Mouse (Mus musculus) embryonic facial prominence, embryonic 14.5 days (tissue): ENCODE data around the gene Lingo3. TPM values are rescaled to one million over a fixed set of nuclear protein-coding genes. Genes with fewer than 3 reads are reported as not detected.
"Not testable (repeated sequence)": the region's sequence is repeated elsewhere in the genome, so short reads cannot be mapped to it uniquely, and the experiment has no call there.

Experiments
- ATAC-seq: fragments of 200-750 bp; cut with Nextera tagmentation; 2 replicates; pipeline ENCODE4 v1.8.0; 2017; ENCODE audit warnings: low read depth, moderate number of reproducible peaks, moderate TSS enrichment
- DNase-seq: peaks from one replicate; pipeline ENCODE4 v3.0.0-alpha.2; 2015; ENCODE audit warnings: low spot score
- H3K27ac ChIP-seq: fragments of 300-500 bp; sonication (generic); replicated peaks from 2 replicates; pipeline ENCODE4 v1.5.1; 2014; ENCODE audit warnings: low read depth, mild to moderate bottlenecking, low read length, moderate library complexity
- H3K27me3 ChIP-seq: fragments of 300-500 bp; sonication (generic); replicated peaks from 2 replicates; pipeline ENCODE4 v1.6.1; 2014; ENCODE audit warnings: low read length; ENCODE audit not compliant: control insufficient read depth, insufficient read depth
- H3K36me3 ChIP-seq: fragments of 300-500 bp; sonication (generic); 2 replicates; pipeline ENCODE4 v1.6.1; 2014; ENCODE audit warnings: low read length, mixed read lengths; ENCODE audit not compliant: control insufficient read depth, insufficient read depth
- H3K4me1 ChIP-seq: fragments of 300-500 bp; sonication (generic); 2 replicates; pipeline ENCODE4 v1.6.1; 2014; ENCODE audit warnings: antibody characterized with exemption, low read length; ENCODE audit not compliant: control insufficient read depth, insufficient read depth
- H3K4me2 ChIP-seq: fragments of 300-500 bp; sonication (generic); 2 replicates; pipeline ENCODE4 v1.6.1; 2014; ENCODE audit warnings: low read depth, mild to moderate bottlenecking, low read length, moderate library complexity, mixed read lengths
- H3K4me3 ChIP-seq: fragments of 300-500 bp; sonication (generic); 2 replicates; pipeline ENCODE4 v1.5.1; 2014; ENCODE audit warnings: low read depth, mild to moderate bottlenecking, low read length
- H3K9ac ChIP-seq: fragments of 300-500 bp; sonication (generic); 2 replicates; pipeline ENCODE4 v1.6.1; 2014; ENCODE audit warnings: low read depth, mild to moderate bottlenecking, low read length, moderate library complexity, mixed read lengths
- H3K9me3 ChIP-seq: fragments of 300-500 bp; sonication (generic); 2 replicates; pipeline ENCODE4 v1.6.1; 2016; ENCODE audit warnings: low read length; ENCODE audit not compliant: control insufficient read depth
- WGBS: fragments of 180-500 bp; shearing (Covaris S2); extraction: QIAGEN DNeasy Blood & Tissue Kit; methylation state at CpG from one replicate; pipeline ENCODE4 v1.1.7; 2014; 5-methylcytosine and 5-hydroxymethylcytosine counted together
- polyA plus RNA-seq: library from polyadenylated mRNA; unstranded; fragments of >200 nt; fragmentation: Nextera tagmentation; extraction: Ambion mirVana; gene quantifications from 2 replicates; pipeline ENCODE4 v1.2.1, GENCODE M21; 2014

Lingo3 gene
- polyA plus RNA-seq, 1 experiment from 2014 or later, result 1.2 TPM

- Histone ChIP-seq H3K4me3 (no peak overlapping the region), H3K9me3 (no peaks in the 10 kb centered on the region), H3K4me2 (no peak overlapping the region), H3K9ac (no peak overlapping the region), H3K27ac (no peak overlapping the region), H3K36me3 (no peaks in the 10 kb centered on the region), H3K27me3 (no peaks in the 10 kb centered on the region), H3K4me1 (no peaks in the 10 kb centered on the region)
- no peak for DNase-seq
- 47% methylated on average over 2 of the region's 2 CpGs for WGBS
- no peak for ATAC-seq
Measured at GRCm38 (mm10) chr10:80821991-80822390, 21.8 kb downstream of the Lingo3 start.

GRCm38 (mm10) chr10:80819406-80819805 is 24.4 kb downstream of the Lingo3 start:
- no peak for ATAC-seq
- WGBS, result 36% methylated on average over 3 of the region's 3 CpGs
- Histone ChIP-seq H3K36me3 (no peaks in the 10 kb centered on the region), H3K9ac (no peak overlapping the region), H3K4me3 (no peak overlapping the region), H3K27me3 (no peaks in the 10 kb centered on the region), H3K9me3 (no peaks in the 10 kb centered on the region), H3K27ac (no peak overlapping the region), H3K4me1 (no peaks in the 10 kb centered on the region), H3K4me2 (no peak overlapping the region)
- DNase-seq, result no peak

GRCm38 (mm10) chr10:80818599-80819281 is 25.1 kb downstream of the Lingo3 start:
- no peaks in the 10 kb centered on the region for H3K36me3 ChIP-seq
- H3K27ac ChIP-seq, result no peak overlapping the region
- no peaks in the 10 kb centered on the region for H3K4me1 ChIP-seq
- DNase-seq, result no peak
- 0 out of 2 replicates have a peak overlapping the region, but pooled peaks have one; percentile 19 for H3K9ac ChIP-seq
- no peaks in the 10 kb centered on the region for H3K27me3 ChIP-seq
- ATAC-seq, result no peak
- no peaks in the 10 kb centered on the region for H3K9me3 ChIP-seq
- H3K4me2 ChIP-seq, result no peak overlapping the region
- 61% methylated on average over 6 of the region's 6 CpGs for WGBS
- H3K4me3 ChIP-seq, result no peak overlapping the region

- not testable (repeated sequence) for H3K36me3 ChIP-seq, H3K4me3 ChIP-seq, H3K4me1 ChIP-seq, DNase-seq, H3K9me3 ChIP-seq, H3K27me3 ChIP-seq, ATAC-seq, H3K9ac ChIP-seq, H3K4me2 ChIP-seq, H3K27ac ChIP-seq
- WGBS, result 85% methylated on average over 7 of the region's 7 CpGs
Measured at GRCm38 (mm10) chr10:80817955-80818354, 25.9 kb downstream of the Lingo3 start.

GRCm38 (mm10) chr10:80817164-80817563 is 26.7 kb downstream of the Lingo3 start:
- DNase-seq (no peak), ATAC-seq (no peak)
- H3K9ac ChIP-seq, result no peak overlapping the region
- WGBS, result 66% methylated on average over 2 of the region's 2 CpGs
- no peaks in the 10 kb centered on the region for H3K4me1 ChIP-seq
- H3K9me3 ChIP-seq, result no peaks in the 10 kb centered on the region
- H3K27ac ChIP-seq, result no peak overlapping the region
- H3K27me3 ChIP-seq, result no peaks in the 10 kb centered on the region
- no peaks in the 10 kb centered on the region for H3K36me3 ChIP-seq
- no peak overlapping the region for H3K4me2 ChIP-seq
- H3K4me3 ChIP-seq, result no peak overlapping the region

- not testable (repeated sequence) for H3K9me3 ChIP-seq, DNase-seq, H3K4me3 ChIP-seq, H3K27me3 ChIP-seq, H3K4me2 ChIP-seq, ATAC-seq, H3K4me1 ChIP-seq, H3K27ac ChIP-seq, H3K36me3 ChIP-seq, H3K9ac ChIP-seq
- WGBS, result 79% methylated on average over 3 of the region's 3 CpGs
Measured at GRCm38 (mm10) chr10:80816303-80816702, 27.5 kb downstream of the Lingo3 start.

- H3K4me3 ChIP-seq, result no peak overlapping the region
- H3K4me1 ChIP-seq, result peaks cover 3% of the 10 kb centered on the region; the same call in 1 of the 2 replicates
- H3K27me3 ChIP-seq, result peaks cover 4% of the 10 kb centered on the region; the same call in 1 of the 2 replicates
- H3K9ac ChIP-seq, result no peak overlapping the region
- no peaks in the 10 kb centered on the region for H3K36me3 ChIP-seq
- 66% methylated on average over 7 of the region's 7 CpGs for WGBS
- H3K27ac ChIP-seq, result no peak overlapping the region
- no peak overlapping the region for H3K4me2 ChIP-seq
- DNase-seq (no peak), ATAC-seq (no peak)
- H3K9me3 ChIP-seq, result no peaks in the 10 kb centered on the region
Measured at GRCm38 (mm10) chr10:80814800-80815199, 29.0 kb downstream of the Lingo3 start.

GRCm38 (mm10) chr10:80813366-80813765 is 30.5 kb downstream of the Lingo3 start, which contains the start of gene Jsrp1:
Jsrp1 (minus strand) TSS chr10:80813498.
- peak; percentile 57 for DNase-seq
- Histone ChIP-seq H3K36me3 (no peaks in the 10 kb centered on the region), H3K4me3 (no peak within 1 kb of the TSS), H3K9me3 (no peaks in the 10 kb centered on the region), H3K4me2 (no peak within 1 kb of the TSS), H3K4me1 (peaks cover 3% of the 10 kb centered on the region), H3K27ac (no peak within 1 kb of the TSS), H3K27me3 (peaks cover 17% of the 10 kb centered on the region), H3K9ac (peak within 1 kb of the TSS; percentile 19; the same call in 1 of the 2 replicates)
- WGBS, result 66% methylated on average over 4 of the region's 4 CpGs
- ATAC-seq, result peak; percentile 46; the same call in 1 of the 2 replicates
